Comparison of ENCODE assay signal across 13 mouse cellular contexts in genomic region chr9:87298900-87299299, GRCm38 (mm10). TPM values are rescaled to one million over a fixed set of nuclear protein-coding genes. Genes with fewer than 3 reads are reported as not detected.
DNase-seq lines count a peak whose midpoint lies in the region; ATAC-seq lines count a peak whose summit lies in the region.
"Had no signal": no experiment of that assay in that cellular context is flagged by ENCODE, and none has a peak within 500 bp of the region (broad histone marks: within the 10 kb centered on the region; RNA-seq: fewer than 3 reads in every experiment).

No protein-coding gene starts in this region.

- WGBS in hindbrain, embryonic 11.5 days, result 53% methylated on average over 12 of the region's 12 CpGs
- 63% methylated on average over 12 of the region's 12 CpGs for WGBS in hindbrain, embryonic 13.5 days
- 48% methylated on average over 12 of the region's 12 CpGs for WGBS in embryonic facial prominence, embryonic 12.5 days
- 27% methylated on average over 12 of the region's 12 CpGs for WGBS in kidney, embryonic 14.5 days

- no peaks in the 10 kb centered on the region for H3K27me3 ChIP-seq in hindbrain, embryonic 11.5 days (ENCODE audit: control insufficient read depth, insufficient read depth, low read length)
- H3K27me3 ChIP-seq in hindbrain, embryonic 13.5 days, result no peaks in the 10 kb centered on the region
- no peaks in the 10 kb centered on the region for H3K27me3 ChIP-seq in embryonic facial prominence, embryonic 12.5 days
- H3K27me3 ChIP-seq in kidney, embryonic 14.5 days (ENCODE audit: control insufficient read depth, insufficient read depth, low read length), result no peaks in the 10 kb centered on the region
- H3K27me3 ChIP-seq: Patski; stomach, embryonic 15.5 days had no signal

- H3K9ac ChIP-seq in hindbrain, embryonic 11.5 days (ENCODE audit: low read depth, low read length), result no peak overlapping the region
- H3K9ac ChIP-seq in hindbrain, embryonic 13.5 days, result no peak overlapping the region
- no peak overlapping the region for H3K9ac ChIP-seq in embryonic facial prominence, embryonic 12.5 days
- H3K9ac ChIP-seq in kidney, embryonic 14.5 days (ENCODE audit: low read depth, low read length), result no peak overlapping the region
- H3K9ac ChIP-seq: limb, embryonic 13.5 days; stomach, embryonic 15.5 days had no signal

- peak; percentile 13 for DNase-seq in hindbrain, embryonic 11.5 days (ENCODE audit: low spot score)
- DNase-seq in layer of hippocampus, postnatal 25 days (ENCODE audit: extremely low spot score in 1 of 2, low spot score in 1 of 2), result peak; percentile 10 to 24
- DNase-seq in spleen, postnatal 36 days (ENCODE audit: low spot score in 2 of 2), result no peak
- no peak for DNase-seq in heart, adult 18-20 months
- DNase-seq: kidney, adult 2 months; lung, postnatal 14 days had no signal

- no peak overlapping the region for H3K4me3 ChIP-seq in hindbrain, embryonic 11.5 days (ENCODE audit: low read depth, low read length)
- H3K4me3 ChIP-seq in hindbrain, embryonic 13.5 days, result no peak overlapping the region
- no peak overlapping the region for H3K4me3 ChIP-seq in embryonic facial prominence, embryonic 12.5 days
- H3K4me3 ChIP-seq in kidney, embryonic 14.5 days (ENCODE audit: low read length), result no peak overlapping the region
- H3K4me3 ChIP-seq: limb, embryonic 13.5 days; stomach, embryonic 15.5 days had no signal

- no peaks in the 10 kb centered on the region for H3K9me3 ChIP-seq in hindbrain, embryonic 11.5 days (ENCODE audit: control insufficient read depth, low read length)
- H3K9me3 ChIP-seq in hindbrain, embryonic 13.5 days, result no peaks in the 10 kb centered on the region
- no peaks in the 10 kb centered on the region for H3K9me3 ChIP-seq in embryonic facial prominence, embryonic 12.5 days
- no peaks in the 10 kb centered on the region for H3K9me3 ChIP-seq in kidney, embryonic 14.5 days (ENCODE audit: control insufficient read depth, low read length)
- H3K9me3 ChIP-seq: limb, embryonic 13.5 days; stomach, embryonic 15.5 days had no signal

- ATAC-seq in hindbrain, embryonic 11.5 days (ENCODE audit: low FRiP score), result no peak
- no peak for ATAC-seq in hindbrain, embryonic 13.5 days (ENCODE audit: low FRiP score)
- peak; percentile 64 for ATAC-seq in cerebellum, adult (ENCODE audit: insufficient number of reproducible peaks, low FRiP score, low TSS enrichment)
- ATAC-seq in embryonic facial prominence, embryonic 12.5 days (ENCODE audit: insufficient number of reproducible peaks, insufficient read depth, low FRiP score, low TSS enrichment), result peak; percentile 52; the same call in 1 of the 2 replicates
- ATAC-seq in kidney, embryonic 14.5 days (ENCODE audit: low FRiP score, low TSS enrichment), result no peak
- ATAC-seq: Patski had no signal

- H3K36me3 ChIP-seq in hindbrain, embryonic 11.5 days (ENCODE audit: control insufficient read depth, insufficient read depth, low read length), result no peaks in the 10 kb centered on the region
- H3K36me3 ChIP-seq in hindbrain, embryonic 13.5 days, result no peaks in the 10 kb centered on the region
- no peaks in the 10 kb centered on the region for H3K36me3 ChIP-seq in embryonic facial prominence, embryonic 12.5 days
- H3K36me3 ChIP-seq in kidney, embryonic 14.5 days (ENCODE audit: control insufficient read depth, insufficient read depth, low read length), result no peaks in the 10 kb centered on the region
- H3K36me3 ChIP-seq: limb, embryonic 13.5 days; stomach, embryonic 15.5 days had no signal

- no peak overlapping the region for H3K4me2 ChIP-seq in hindbrain, embryonic 11.5 days (replicated peaks; ENCODE audit: low read depth, low read length)
- no peak overlapping the region for H3K4me2 ChIP-seq in hindbrain, embryonic 13.5 days
- H3K4me2 ChIP-seq in embryonic facial prominence, embryonic 12.5 days (replicated peaks), result no peak overlapping the region
- H3K4me2 ChIP-seq in kidney, embryonic 14.5 days (replicated peaks; ENCODE audit: low read depth, low read length), result no peak overlapping the region
- H3K4me2 ChIP-seq: limb, embryonic 13.5 days; stomach, embryonic 15.5 days had no signal

- no peaks in the 10 kb centered on the region for H3K4me1 ChIP-seq in hindbrain, embryonic 11.5 days (replicated peaks; ENCODE audit: control insufficient read depth, insufficient read depth, low read length)
- 0 out of 2 replicates have a peak, but pooled peaks cover 4% of the 10 kb centered on the region for H3K4me1 ChIP-seq in hindbrain, embryonic 13.5 days (replicated peaks)
- no peaks in the 10 kb centered on the region for H3K4me1 ChIP-seq in embryonic facial prominence, embryonic 12.5 days
- no peaks in the 10 kb centered on the region for H3K4me1 ChIP-seq in kidney, embryonic 14.5 days (ENCODE audit: control insufficient read depth, insufficient read depth, low read length)
- H3K4me1 ChIP-seq: limb, embryonic 13.5 days; stomach, embryonic 15.5 days had no signal

- H3K27ac ChIP-seq in hindbrain, embryonic 11.5 days (ENCODE audit: low read depth, low read length), result no peak overlapping the region
- no peak overlapping the region for H3K27ac ChIP-seq in hindbrain, embryonic 13.5 days
- H3K27ac ChIP-seq in embryonic facial prominence, embryonic 12.5 days, result no peak overlapping the region
- no peak overlapping the region for H3K27ac ChIP-seq in kidney, embryonic 14.5 days (ENCODE audit: low read depth, low read length)
- H3K27ac ChIP-seq: limb, embryonic 13.5 days; stomach, embryonic 15.5 days had no signal

RNA-seq across cellular contexts. Expression of gene Cep162, which starts 43.6 kb away (rescaled TPM):
- 11.0 and 13.7 TPM in 2 replicates for polyA plus RNA-seq in hindbrain, embryonic 11.5 days (2014; fragmentation: Nextera tagmentation; extraction: Ambion mirVana)
- 7.8 and 8.3 TPM in 2 replicates for polyA plus RNA-seq in hindbrain, embryonic 13.5 days (2015; fragmentation: Nextera tagmentation; extraction: Ambion mirVana)
- 9.1 and 9.4 TPM in 2 replicates for polyA plus RNA-seq in embryonic facial prominence, embryonic 12.5 days (2016; fragmentation: Nextera tagmentation; extraction: Ambion mirVana)
- total RNA-seq in layer of hippocampus, postnatal 25 days (2021), result 10 to 100 TPM in 1 of 2 experiments, 1 to 10 TPM in 1; 7.6 to 11.4 TPM
- total RNA-seq in heart, adult 18-20 months (2021), result 1 to 10 TPM; 2.2 to 2.8 TPM
- polyA plus RNA-seq in kidney, embryonic 14.5 days (2014; fragmentation: Nextera tagmentation; extraction: Ambion mirVana), result 5.9 and 9.9 TPM in 2 replicates

Comparison
In these comparisons a context has a peak if more than half of its experiments do, and no peak if none do; other contexts are left out.
1. ATAC-seq: peak in cerebellum, adult (single experiment) and embryonic facial prominence, embryonic 12.5 days (single experiment); none in hindbrain, embryonic 11.5 days (single experiment), hindbrain, embryonic 13.5 days (single experiment) and kidney, embryonic 14.5 days (single experiment).
2. DNase-seq: peak in hindbrain, embryonic 11.5 days (single experiment) and layer of hippocampus, postnatal 25 days (2 of 2); none in spleen, postnatal 36 days (0 of 2) and heart, adult 18-20 months (0 of 2).